Mouse (Mus musculus) gastrocnemius, adult 18-20 months (tissue): ENCODE measurements around the gene Ano10. TPM values are rescaled to one million over a fixed set of nuclear protein-coding genes. Genes with fewer than 3 reads are reported as not detected.

Source experiments
- DNase-seq: peaks from one replicate; pipeline ENCODE4 v3.0.0; 2021; ENCODE audit warnings: low spot score
- microRNA-seq: library from miRNA; unstranded; fragments of <30 nt; microRNA quantifications from one replicate; pipeline ENCODE4 v1.2.0, GENCODE M21; 2021
- total RNA-seq, 2 experiments: library from RNA; stranded (reverse); gene quantifications; 2 replicates each; pipeline ENCODE4 v1.2.3; 2021

The Ano10 gene
- total RNA-seq, 2 experiments from 2014 or later = 42.8 to 45.3 TPM

GRCm38 (mm10) chr9:122127271-122127785 lies 166.9 kb downstream of the Ano10 start:
- no peak for DNase-seq

- DNase-seq = no peak
Measured at GRCm38 (mm10) chr9:122126790-122127189, 167.4 kb downstream of the Ano10 start.

Small RNAs within 50 kb of the gene (microRNA-seq; reads per million reads assigned to microRNA genes)
- not detected for gene Mir8106

Other genes with a start within 250 kb of the Ano10 start
- 10 to 100 TPM; 45.3 to 58.3 TPM for gene Snrk, start 177.2 kb downstream of the Ano10 start, total RNA-seq
- gene Abhd5, start 57.2 kb upstream of the Ano10 start, total RNA-seq = 10 to 100 TPM; 46.7 to 48.2 TPM